Mouse (Mus musculus) c-Kit-positive CD71-negative TER-119-negative erythroid progenitor cells, embryonic 14.5 days (primary cell): Measurements from ENCODE around the gene Parp4.

ENCODE experiments used
- DNase-seq: peaks from one replicate; pipeline ENCODE4 v3.0.0-alpha.2; 2013; ENCODE audit warnings: low read depth

Gene Parp4

DNA sequence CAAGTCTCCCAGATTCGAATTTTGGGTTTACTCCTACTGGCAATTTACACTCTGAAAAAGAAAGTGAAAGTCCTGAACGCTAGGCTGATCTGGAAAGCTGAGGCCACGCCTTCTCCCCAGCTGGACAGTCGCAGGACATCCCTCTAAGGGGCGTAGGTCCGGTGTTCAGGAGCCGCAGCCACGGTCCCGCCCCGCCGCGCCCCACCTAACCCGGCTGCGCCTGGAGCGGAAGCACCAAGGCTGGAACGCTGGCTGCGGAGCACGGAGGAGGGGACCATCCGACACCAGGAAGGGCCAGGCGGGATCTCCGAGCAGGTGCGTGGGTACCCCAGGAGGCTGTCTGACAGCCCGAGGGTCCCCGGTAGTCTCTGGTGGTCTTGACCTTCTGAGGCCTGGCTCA, at the start of gene Parp4, which contains the start of gene Cenpj:
Gene Parp4 (plus strand): TSS at position 204 of the 400 bp plus-strand sequence.
Gene Cenpj (minus strand): TSS at position 10 of the 400 bp plus-strand sequence.
- peak; percentile 83 for DNase-seq

DNA sequence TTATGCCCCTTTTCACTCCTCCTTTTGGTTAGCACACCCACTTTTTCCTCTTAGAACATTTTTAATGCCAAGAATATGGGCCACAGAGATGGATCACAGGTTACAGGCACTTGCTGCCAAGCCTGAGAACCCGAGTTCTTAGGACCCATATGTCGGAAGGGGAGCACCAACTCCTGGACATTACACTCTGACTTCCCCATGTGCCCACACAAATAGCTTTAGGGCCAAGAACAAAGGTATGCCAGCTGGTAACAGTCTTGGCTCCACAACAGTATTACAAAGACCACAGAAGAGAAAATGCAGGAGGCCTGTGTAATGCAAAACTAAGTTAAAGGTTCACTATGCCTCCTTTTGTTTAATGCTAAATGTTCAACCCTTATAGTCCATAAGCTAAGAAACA, 44.6 kb upstream of the Parp4 start:
- no peak for DNase-seq

DNA sequence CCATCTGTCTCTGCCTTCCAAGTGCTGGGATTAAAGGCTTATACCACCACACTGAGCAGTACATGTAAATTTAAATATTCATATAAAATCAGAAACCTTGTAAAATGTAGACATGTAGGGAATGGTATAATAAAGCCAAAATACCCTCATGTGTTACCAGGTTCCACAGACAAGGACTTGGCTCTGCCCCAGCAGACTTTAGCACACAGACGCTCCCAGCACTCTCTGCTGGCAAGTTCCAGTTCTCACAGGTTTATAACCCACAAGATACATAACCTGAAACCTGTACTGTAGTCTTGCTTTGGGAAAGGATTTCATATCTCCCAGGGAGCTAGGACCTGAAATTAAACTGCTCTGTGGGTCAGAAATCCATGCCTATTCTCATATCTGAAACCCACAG, 30.5 kb upstream of the Parp4 start:
- no peak for DNase-seq

DNA sequence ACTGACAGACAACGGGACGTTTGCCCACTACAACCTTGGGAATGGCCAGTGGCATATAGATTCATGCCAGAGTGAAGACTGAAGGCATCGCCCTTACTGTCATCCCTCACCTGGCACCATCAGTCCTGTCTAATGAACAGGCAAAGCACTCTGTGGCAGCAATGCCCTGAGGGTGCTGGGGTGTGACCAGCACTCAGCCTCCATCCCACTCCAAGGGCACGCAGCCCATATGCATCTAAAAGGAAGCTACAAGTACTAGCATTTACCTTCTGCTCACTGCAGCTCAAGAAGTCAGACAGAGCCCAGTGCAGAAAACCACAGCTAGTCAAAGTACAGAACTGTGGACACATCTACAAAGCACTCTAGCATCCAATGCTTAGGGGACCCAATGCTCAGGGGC, 29.9 kb upstream of the Parp4 start:
- no peak for DNase-seq

DNA sequence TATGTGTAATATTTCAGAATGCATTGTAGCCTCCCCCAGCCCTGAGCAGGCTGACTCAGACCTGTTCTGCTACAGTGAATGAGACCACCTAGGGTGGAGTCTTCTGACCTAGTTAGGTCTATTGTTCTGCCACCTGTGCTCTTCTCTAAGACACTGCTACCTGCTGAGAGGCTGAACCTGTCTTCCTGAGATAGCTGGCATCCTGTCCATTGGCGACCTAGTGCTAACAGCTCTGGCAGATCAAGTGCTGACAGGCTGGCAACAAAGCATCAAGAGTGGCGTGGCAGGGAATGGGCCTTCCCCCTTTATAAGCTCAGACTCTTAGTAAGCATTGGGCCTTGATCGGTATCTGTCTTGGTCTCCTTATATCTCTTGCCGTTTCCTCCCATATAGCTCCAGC, 24.5 kb upstream of the Parp4 start:
- DNase-seq, result no peak

DNA sequence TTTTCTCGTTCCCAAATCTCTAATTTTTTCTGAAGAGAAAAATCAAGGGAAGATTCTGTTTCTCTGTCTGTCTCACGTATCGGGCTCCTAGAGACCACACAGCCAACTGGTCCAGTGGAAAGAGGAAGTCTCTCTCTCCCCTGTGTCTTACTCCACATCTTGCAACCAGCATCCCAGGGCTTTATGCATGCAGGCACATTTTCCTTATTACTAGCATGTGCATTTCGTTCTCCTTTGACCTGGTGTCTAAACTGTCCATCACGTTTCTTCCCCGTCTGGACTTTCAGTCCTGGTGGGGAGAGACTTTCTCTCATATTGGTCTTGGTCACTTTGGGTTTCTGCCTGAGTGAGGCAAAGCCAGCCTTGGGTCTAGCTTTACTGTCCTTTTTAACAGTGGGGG, 22.5 kb upstream of the Parp4 start:
- DNase-seq, result no peak

DNA sequence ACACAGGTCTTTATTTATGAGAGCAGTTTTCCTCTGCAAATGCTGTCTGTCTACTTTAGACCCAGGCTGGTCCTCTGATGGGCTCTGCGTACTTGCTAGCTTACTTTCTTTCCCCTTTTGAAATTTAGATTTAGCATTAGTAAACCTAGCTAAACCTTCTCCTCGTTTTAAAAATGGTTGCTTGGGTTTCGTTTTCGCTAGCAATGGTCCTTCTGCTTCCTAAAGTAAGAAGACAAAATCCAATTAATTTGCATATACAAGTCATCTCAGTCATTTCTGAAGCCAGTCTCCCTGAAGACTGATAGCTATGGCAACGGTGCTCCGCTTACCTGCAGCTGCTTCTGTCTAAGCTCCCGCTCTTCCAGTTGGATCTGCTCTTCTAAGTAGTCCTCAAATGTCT, 22.1 kb upstream of the Parp4 start:
- no peak for DNase-seq

DNA sequence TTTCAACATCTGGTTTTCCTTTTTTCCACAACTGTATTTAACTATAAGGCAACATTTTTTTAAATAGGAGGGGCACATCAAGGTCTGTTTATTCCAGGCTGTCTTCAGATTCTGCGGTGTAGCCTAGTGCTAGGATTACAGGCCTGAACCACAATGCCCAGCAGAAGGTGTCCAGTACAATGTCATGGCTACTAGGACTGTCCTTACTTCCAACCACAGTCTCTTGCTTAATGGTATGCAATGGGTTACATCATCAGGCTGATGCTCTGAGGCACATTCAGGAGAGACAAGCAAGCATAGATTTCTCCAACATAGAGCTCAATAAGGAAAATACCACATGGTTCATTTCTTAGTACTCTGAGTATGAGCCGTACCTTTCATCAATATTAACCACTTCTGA, 20.7 kb upstream of the Parp4 start:
- DNase-seq, result no peak

DNA sequence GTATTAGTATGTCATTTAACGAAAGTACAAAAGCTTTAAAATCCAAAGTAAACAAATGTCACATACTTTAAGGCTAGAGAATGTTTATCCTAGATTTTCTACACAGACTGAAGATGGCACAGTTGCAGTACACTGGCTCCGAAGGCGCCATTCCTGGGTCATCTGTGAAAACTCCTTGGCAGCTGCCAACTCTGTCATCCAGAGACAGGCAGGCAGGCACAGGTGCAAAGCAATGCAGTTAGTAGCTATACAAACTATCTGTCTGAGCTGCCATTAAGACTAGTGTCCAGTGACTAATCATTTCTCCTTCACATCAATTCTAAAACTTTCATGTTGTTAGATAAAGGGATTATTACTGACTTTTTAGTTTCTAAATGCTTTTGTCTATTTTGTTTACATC, 16.3 kb upstream of the Parp4 start:
- no peak for DNase-seq

DNA sequence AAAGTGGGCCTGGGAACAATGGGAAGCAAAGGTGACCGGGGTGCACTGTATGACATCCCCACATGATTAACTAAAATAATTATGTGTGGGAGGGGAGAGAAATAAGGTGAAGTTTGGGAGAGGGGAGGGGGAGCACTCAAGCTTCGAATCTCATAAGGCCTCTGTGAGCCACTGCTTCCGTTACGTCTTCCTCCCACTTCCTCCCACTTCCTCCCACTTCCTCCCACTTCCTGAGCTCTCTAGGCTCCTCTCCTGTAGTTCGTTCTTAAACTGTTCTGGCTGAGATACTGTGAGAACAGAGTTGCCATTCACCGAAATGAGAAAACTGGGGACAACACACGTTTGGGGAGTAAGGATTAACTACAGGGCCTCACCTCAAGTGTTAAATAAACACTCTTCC, 7.9 kb upstream of the Parp4 start:
- no peak for DNase-seq

DNA sequence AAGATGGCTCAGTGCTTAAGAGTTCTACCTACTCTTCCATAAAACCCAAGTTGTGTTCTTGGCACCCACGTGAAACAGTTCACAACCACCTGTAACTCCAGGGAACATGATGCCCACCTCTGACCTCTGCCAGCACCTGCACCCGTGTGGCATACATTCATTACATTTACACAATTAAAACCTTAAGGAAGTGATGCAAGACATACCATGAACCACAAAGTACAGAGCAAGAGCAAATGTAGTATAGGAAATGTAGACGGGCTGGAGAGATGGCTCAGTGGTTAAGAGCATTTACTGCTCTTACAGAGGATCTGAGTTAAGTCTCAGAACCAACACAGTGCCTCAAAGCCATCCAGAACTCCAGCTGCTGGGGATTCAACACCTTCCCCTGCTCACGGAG, 6.4 kb upstream of the Parp4 start:
- DNase-seq, result no peak

DNA sequence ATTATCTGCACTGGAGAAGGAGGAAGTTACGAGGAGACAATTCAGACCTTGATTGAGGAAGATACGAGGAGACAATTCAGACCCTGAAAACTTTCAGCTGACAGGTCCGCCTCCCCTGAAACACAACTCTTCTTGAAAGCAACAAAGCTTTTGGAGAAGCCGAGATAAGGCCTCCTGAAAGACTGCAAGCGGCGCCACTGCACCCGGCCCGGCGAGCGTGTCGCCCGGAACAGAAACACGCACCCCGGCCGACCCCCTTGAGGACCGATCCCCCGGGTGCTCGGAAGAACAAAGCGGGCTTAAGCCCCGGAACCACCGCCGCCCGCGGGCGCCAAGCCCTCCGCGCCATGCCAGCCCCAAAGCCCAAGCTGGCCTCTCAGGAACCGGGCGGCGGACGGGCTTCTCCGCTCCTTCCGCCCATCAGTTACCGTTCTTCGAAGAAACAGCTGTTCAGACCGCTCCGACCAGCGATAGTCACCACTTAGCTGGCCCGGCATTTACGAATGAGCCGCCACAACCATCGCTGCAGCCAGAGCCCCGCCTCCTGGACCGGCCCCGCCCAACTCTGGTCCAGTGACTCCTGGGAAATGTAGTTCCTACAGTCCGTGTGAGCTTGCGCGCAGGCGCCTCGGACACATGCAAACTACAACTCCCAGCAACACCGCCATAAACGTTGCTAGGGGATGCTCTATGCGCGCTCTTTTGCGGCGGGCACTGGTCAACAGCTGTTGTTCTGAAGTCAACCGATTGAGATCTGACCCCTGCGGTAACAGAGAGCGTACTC, 3.9 kb upstream of the Parp4 start:
- DNase-seq, result peak; percentile 89

DNA sequence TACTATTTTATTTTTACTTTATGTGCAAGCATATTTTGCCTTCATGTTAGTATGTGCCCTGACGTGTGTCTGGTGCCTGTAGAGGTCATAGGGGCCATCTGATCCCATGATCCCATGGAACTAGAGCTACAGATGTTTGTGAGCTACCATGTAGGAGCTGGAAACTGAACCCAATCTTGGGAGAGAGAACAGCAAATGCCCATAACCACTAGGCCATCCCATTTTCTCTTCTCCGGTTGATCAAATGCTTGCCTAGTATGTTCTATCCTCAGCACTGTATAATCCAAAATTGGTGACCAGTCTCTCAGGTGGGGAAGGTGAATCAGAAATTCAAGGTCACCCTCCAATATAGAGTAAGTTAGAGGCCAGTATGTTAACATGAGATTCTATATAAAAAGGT, 2.9 kb upstream of the Parp4 start:
- no peak for DNase-seq

DNA sequence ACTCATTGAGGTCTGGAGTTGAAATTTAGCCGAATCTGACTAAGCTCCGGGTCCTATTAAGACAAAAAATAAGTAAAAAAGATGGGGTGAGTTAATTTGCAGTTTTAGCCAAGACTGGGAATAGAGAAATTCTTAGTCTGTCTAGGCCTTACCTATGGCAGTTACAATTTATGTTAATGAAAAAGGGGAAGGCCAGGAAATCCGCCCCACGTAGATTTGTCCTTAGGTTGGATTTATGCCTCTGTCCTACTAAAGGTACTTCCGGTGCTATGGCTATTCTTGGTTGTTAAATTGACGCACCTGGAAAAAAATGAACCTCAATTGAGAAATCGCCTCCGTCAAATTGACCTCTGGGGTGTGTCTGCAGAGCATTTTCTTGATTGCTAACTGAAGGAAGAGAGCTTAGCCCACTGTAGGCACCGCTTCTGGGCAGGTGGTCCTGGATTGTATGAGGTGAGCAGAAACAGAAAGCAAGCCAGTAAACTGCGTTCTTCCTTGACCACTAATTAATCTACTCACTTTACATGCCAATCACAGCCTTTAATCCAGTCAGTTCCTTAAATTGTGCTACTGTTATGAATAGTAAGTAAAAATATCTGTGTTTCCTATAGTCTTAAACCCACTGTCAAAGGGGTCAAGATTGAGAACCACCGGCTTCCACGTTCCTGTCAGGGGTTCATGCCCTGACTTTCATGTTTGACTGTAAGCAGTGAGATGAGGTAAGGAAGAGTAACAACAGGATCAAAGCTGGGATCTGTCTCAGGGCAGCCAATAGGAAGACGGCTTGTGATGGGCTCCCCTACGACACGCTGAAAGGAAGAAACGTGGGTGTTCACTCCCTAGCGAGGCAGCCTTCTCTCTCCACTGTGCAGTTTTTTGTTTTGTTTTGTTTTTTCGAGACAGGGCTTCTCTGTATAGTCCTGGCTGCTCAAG, 816 bp downstream of the Parp4 start:
- no peak for DNase-seq

DNA sequence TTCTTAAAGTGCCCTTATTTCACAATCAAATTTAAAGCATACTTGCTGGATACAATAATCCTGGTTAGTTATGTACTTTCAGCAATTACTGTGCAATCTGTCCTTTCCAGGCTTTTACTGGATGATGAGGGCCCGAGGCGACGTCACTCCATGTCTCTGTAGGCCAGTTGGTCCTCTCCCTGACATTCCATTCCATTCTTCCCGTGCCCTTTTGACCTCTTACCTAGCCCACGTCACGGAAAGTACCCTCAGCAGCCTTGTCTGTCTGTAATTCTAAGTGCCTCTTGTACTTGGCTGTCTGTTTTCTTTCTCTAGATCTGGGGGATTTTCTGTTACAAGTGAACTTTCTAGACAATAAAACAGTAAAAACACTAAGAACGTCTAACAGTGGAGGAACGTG, 3.6 kb downstream of the Parp4 start:
- DNase-seq, result no peak

DNA sequence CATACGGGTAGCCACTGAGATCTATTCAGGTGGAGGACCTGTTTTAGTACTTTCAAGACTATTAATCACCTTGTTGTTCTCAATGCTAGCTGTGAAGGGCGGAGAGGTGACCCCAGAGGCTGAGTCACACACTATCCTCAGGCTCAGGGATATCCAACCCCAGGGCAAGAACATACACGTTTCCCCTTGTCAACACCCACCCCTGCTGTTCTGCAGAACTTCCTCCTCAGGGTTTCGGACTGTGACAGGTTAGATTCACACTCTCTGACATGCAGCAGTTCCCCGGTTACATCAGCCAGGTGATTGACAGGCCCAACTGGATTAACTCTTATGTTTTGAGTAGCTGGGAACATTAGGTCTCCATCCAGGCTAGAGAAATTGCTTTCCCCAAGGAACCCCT, 5.7 kb downstream of the Parp4 start:
- no peak for DNase-seq

DNA sequence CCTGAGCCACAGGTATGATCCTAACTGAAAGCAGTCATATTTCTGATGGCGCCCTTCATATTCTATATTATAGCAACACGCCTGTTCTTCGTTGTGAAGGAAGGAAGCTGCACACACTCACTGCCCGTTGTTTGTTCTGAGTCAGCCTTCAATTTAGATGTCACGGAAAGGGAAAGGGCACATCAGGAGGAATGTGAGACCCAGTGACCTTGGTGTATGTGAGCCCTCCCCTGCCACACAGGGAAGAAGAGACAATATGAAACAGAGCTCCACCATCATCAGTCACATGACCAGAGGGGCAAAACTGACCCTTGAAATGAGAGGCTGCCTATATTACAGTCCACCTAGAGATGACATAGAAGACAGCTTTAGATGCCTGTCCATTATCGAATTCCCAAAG, 6.9 kb downstream of the Parp4 start:
- no peak for DNase-seq

DNA sequence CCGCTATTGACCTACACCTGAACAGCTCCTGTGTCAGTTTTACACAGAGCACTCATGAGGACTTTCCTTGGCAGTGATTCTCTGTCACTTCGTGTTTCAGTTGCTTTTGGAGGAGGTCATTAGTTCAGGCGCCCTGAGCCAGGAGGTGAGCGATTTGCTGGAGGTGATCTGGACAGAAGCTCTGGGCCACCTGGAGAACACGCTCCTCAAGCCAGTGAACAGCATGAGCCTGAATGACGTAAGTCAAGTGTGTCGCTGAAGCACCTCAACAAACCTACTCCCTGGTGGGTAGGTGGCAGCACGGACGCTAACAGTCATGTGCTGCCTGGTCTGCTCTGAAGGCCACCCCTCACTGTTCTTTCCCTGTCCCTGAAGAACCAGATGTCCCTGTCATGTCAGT, 16.8 kb downstream of the Parp4 start:
- no peak for DNase-seq

DNA sequence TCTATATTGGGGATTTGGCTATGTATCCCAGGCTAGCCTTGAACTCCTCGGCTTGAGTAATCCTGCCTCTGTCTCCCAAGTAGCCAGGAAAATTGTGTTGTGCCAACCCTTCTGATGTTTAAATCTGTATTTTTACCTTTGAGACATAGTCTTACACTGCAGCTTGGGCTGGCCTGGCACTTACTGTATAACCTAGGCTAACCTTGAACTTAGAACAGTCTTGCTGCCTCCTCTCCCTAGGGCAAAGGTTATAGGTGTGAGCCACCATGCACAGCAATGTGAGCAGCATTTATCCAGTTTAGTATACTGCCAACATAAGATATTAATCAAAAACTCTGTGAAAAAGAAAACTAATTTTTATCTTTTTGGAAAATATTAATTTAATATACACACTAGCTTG, 19.4 kb downstream of the Parp4 start:
- DNase-seq, result no peak

DNA sequence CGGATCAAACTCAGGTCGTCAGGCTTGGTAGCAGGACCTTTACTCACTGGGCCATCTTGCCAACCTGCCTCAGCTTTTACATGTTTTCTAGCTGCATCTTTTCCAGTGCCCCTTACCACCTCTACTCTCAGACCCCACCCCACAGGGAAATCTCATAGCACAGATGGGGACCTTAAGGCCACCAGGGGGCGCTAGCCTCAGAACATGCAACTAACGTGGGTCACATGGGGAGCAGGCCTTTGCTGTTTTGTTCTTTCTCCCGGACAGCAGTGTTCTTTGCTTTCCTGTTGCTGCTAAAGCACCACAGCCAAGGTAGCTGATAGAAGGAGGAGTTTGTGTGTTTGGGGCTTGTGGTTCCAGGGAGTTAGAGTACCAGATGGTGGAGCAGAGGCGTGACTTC, 23.3 kb downstream of the Parp4 start:
- peak; percentile 38 for DNase-seq

DNA sequence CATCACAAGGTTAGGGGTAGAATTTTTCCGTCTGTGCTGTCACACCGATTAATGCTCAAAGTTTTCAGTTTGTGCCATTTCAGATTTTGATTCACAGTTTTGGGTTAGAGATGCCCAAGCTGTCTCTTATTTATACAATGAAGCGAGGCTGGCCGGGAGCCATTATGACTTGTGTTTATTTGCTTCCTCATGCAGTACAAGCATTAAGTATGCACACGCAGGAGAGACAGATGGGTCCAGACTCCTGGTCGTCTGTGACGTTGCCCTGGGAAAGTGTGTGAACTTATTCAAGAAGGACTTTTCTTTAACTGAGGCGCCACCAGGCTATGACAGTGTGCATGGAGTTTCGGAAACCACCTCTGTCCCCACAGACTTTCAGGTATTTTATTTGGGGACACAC, 26.6 kb downstream of the Parp4 start:
- DNase-seq, result no peak

DNA sequence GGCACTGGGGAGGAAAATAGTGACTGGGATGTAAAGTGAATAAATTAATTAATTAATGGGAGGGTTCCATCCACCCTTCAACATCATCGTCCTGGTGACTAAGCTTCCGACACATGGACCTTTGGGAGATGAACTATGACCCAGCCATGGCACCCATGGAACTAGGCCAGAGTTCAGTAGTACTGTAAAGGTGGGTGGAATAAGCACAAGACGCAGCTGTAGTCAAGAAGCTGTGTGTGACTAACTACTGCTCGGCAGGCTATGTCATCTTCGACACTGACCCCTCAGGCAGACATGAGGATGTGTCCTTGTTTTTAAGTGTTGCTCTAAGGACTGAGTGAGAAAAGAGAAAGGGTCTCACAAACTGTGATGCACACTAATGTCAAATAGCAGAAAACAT, 29.0 kb downstream of the Parp4 start:
- no peak for DNase-seq

DNA sequence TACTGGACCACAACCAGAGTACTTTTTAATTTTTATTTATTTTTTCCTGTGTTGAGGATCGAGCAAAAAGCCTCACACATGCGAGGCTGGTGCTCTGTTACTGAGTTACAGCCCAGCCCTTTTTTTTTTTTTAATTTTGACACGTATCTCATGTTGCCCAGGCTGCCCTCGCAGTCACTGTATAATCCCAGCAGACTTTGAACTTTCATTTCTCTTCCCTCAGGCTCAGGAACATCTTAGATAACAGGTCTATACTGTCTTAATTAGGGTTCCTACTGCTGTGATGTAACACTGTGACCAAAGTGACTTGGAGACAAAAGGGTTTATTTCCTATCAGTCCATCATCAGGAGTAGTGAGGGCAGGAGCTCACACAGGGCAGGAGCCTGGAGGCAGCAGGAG, 29.7 kb downstream of the Parp4 start:
- no peak for DNase-seq
